Mouse (Mus musculus) brain, adult 2 months (tissue): ENCODE measurements around the gene 4930595D18Rik.

Experiments used
- DNase-seq: peaks from one replicate; pipeline ENCODE4 v3.0.0; 2011; ENCODE audit warnings: low read depth, low spot score

The 4930595D18Rik gene

DNA sequence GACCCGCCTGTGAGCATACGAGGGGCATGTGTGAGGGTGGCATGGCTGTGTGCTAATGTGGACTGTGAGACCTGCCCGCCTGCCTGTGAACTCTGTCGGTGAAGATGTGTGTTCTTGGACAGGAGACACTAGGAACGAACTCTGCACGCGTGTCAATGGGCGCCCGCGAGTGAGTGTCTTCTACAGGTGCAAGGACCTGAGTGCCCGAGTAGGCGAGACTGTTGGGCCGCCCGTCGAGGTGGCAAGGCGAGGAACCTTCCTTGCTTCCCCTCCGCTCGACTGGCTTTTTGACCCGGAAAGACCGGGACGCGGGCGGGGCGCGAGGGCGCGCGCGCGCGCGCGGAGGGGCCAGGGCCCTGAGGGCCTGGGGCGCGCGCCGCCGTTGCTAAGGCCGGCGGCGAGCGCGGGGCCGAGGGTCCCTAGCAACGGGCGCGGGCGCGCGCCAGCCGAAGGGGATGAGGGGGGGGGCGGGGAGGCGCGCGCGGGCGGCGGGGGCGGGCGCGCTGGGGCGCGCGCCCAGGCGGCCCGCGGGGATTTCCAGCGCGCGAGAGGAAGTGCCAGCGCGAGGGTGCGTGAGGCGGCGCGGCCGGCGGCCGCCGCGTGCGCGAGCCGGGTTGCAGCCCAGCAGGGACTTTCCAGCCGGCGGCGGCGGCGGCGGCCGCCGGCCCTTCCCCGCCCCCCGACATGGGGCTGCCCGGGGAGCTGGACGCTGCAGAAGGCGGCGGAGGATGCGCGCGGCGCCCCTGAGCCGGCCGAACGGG, 18.3 kb downstream of the 4930595D18Rik start, which contains the start of gene Traf3:
Gene Traf3, plus strand, starts transcription at position 540 of the 761 bp plus-strand sequence.
- DNase-seq, result peak; percentile 66

DNA sequence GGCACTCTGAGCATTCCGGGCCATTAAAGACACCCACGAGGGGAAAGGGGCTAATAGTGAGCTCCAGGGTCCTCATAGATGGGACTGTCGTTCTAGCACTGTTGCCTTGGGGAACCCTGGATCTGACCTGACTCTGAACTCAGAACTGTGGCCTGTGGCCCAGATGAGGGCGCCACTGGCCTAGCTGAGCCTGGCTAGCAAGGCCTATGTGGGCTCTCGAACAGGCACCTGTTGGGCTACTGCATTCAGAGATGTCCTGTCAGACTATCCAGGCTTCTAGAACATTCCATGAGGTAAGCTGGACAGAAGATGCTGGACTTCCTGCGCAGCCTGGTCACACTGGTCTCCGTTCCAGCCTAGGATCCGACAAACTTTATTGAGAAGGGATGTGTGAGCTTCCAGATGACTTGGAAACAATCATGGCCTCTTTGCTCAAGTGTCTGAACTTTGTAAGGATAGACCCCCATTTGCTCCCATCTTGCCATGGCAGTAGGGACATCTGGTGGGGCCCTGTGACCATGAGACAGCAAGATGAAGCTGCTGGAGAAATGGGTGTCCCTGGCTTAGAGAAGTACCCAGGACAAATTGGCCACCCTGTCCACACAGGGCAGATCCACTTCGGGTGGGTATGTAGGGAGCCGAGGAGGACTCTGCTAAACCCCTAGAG, 19.0 kb downstream of the 4930595D18Rik start:
- peak; percentile 65 for DNase-seq

DNA sequence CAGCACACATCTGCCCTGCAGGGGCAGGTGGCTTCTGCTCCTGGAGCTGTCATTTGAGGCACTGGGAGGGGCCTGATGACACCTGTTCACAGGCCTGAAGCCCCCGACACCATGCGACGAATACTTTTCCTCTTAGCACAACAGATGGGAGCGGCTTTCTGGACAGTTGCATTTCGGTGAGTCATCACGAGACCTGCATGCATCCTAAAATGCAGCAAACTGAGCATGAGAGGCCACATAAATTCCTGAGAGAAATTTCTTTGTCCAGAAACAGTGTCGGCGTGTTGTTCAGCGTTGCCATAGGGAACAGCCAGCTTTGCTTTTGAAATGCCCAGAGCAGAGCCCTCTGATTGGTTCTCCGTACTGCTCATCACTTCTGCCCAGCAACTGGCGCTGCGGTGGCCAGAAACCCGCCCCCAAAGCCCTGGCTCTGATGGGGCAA, 20.0 kb downstream of the 4930595D18Rik start:
- peak; percentile 97 for DNase-seq

DNA sequence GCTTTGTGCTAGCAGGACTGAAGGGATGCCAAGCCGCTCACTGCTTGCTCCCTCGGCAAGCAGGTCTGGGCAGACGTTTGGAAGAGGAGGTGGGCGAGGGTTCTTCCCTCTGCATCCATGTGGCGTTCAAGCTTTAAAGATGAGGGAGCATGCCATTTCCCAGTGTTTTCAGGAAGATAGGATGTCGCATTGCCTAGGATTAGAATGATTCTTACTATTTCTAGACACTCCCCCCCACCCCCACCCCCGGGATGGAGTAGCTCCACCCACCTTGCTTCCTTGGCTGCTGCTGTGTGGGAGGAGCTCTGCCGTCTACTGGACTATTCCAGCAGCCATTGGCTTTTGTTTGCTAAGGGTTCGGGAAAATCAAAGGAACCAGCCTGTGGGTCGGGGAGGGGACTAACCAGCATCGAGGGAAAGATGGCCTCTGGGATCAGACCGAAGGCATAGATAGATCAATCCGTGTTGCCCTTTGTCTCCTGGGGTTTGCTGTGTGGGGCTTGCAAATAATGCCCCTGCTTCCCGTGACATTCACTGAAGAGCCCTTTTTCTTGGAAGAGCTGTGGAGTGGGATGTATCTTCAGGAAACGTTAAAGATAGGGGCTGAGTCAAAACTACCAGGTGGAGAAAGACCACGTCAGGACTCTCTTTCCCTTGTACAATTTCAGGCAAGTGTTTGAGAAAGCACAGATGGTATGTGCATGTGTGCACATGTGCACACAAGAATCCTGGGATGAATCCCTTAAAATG, 21.8 kb downstream of the 4930595D18Rik start:
- DNase-seq, result peak; percentile 87

DNA sequence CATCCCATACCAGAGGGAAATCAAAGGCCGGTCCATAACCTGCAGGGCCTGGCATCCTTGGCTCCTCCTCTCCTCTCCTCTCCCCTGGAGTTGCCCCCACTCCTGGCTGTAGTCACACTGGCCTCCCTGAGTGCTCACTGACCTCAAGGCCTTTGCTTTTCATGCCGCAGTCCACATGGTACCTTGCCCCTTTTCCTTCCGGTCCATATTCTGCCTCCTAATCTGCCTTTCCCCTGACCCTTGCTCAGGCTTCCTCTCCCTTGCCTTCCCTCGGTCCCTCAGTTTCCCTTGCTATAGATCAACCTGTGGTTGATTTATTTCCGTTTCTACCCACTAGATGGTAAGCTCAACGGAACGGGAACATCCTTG, 22.4 kb downstream of the 4930595D18Rik start:
- DNase-seq, result no peak

DNA sequence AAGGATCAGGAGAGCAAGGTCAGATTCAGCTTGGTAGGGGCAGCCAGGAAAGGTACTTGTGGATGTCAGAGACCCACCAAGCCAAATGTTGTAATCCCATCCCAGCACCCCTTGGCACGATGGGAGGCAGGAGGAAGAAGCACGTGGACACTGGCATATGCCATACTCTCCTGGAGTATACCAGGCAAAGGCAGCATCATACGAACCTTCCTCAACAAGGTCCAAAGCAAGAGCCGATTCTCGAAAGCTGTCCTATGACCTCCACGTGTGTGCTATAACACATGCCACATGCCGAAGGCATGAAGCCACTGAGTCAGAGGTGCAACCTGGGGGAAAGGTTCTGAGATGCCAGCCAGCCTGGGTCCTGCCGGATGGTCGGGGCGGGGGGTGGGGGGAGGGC, 23.4 kb downstream of the 4930595D18Rik start:
- DNase-seq, result no peak

GRCm38 (mm10) chr12:111159659-111160428, 24.4 kb downstream of the 4930595D18Rik start:
- DNase-seq, result no peak

DNA sequence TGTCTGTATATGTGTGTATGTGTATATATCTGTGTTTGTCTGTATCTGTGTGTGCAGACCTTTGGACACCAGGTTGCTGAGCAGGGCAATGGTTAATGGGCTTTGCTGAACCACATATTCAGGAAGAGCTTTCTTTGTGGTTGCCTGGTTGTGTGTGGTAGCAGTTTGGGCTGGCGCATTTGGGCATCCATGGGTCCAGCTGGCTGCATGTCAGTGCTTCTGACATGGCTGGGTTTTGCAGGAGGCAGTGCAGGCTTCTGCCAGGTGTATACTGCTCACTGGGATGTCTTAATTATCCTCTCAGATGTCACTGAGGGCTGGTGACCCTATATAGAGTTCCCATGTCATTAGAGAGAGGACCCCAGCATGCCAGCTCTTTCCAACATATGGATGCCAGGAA, 28.5 kb downstream of the 4930595D18Rik start:
- no peak for DNase-seq

DNA sequence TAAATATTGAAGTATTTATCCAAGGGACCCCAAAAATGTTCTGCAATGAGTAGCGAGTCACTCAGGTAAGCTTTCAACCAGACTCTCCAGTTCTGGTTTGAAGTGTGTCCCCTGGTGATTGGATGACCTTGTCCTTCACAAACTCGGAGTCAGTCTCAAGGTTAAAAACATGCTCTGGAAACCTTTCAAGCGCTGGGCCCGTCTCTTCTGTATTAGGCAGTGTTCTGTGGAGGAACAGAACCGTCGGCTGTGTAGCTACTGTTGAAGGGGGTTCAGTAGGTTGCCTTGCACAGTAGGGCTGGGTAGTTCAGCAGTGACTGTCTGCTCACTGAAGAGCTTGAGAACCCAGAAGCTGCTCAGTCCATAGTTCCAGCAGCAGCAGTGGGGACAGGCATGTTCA, 29.6 kb downstream of the 4930595D18Rik start:
- no peak for DNase-seq

GRCm38 (mm10) chr12:111153946-111154345, 30.3 kb downstream of the 4930595D18Rik start:
- no peak for DNase-seq

DNA sequence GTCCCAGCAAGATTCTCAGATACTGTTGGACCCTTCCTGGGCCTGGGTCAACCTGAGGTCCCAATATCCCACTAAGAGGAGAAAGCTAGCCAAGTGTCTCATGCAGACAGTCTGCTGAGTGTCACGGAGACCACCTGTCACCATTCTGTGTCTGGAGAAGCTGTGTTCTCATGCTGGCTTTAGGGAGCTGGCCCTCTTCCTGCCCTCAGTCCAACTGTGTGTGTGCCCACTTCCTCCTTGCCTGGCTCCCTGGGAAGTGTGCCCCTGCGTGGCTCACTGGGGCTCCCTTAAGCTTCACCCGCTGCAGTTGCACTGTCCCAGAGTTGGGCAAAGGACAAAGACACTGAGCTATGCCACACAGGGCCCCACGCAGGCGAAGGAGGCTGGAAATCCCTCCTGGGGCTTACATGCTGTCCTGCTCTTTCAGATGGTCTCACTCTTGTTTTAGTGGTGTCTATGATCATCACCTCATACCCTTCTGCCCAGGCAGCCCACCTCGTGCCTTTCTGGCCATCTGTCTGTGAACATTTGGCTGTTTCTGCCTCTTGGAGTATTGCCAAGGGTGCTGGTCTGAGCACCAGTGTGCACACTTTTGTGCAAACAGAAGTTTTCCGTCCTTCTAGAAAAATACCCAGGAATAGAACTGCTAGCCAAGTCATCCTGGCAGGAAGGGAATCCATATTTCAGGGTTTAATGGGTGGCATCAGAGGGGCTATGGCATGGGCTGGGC, 31.1 kb downstream of the 4930595D18Rik start:
- DNase-seq, result no peak

GRCm38 (mm10) chr12:111152579-111152978, 31.7 kb downstream of the 4930595D18Rik start:
- DNase-seq, result no peak

GRCm38 (mm10) chr12:111151422-111152156, 32.7 kb downstream of the 4930595D18Rik start:
- no peak for DNase-seq

DNA sequence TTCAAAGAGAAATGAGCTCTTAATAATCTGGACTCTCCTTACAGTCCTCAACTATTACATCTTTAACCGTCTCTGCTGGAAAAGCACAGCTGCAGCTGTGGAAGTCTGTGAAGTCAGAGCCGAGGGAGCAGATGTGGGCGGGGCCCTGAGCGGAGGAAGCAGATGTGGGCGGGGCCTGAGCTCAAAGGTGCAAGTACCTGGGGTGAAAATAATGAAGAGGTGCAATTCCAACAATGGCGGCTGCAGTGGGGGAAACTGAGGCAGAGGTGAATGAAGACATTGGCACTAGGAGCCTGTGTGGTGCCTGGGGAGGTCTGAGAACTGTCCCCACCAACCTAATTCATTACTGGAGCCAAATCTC, 34.1 kb downstream of the 4930595D18Rik start:
- no peak for DNase-seq

DNA sequence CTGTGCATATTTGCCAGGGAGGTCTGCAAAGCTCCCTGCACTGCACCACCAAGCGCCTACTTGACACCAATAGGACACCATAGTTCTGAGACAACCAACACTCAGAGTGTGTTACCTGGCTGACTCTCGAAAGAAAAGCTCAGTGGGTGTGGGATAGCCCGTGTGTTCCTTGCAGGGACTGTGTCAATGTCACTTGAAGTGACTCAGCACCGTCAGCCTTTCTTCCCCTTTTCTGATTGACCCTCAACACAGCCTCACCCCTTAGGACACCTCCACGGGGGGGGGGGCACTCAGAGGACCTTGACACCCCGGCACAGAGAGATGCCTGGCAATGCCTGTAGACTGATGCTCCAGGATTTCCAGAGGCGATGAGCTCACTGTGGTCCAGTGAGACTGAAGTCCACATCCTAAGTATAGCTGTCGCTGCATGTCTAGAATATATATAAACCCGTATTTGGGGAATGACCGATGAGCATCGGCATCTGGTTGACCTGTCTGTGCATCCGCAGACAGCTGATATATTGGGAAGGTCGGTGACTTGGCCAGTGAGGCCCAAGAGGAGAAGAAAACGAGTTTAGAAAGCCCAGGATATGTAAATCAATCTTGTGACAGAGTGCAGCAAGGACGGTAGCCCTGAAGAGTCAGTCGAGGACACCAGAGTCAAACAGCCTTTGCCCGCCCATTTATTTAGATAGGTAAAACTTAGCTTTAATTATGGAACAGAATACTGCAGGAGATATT, 34.6 kb downstream of the 4930595D18Rik start:
- no peak for DNase-seq

DNA sequence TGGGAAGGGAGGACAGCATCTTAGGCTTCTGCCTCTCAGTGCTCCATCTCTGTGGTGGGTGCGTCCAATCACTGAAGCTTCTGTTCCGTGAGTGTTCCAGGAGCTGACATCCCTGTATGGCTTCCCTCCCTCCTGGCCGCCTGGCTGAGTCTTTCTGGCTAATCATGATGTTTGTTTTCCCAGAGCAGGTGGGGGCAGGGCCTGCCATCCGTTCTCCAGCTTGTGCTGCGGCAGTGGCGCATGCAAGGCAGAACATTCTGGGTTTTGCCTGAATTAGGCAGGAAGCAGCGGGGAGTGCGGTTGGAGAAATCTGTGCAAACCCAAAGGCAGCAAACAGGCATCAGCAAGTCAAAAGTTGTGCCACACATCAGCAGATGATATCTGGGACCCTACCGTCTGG, 39.0 kb downstream of the 4930595D18Rik start:
- peak; percentile 85 for DNase-seq

DNA sequence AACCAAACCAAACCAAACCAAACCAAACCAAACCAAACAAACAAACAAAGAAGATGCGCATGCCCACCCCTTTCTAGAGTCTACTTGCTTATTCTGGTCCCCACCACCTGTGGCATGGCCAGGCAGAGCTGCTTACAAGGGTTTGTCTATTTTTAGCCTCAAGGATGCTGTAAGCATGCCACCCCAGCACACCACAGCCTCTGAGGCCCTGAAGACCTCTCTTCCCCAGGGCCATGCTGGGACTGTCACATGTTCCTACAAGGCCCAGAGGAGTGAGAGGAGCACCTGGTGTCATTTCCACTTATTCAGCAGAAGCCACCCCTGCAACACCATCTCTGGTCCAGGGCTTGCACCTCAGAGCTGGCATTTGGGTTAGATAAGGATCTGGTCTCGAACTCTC, 39.7 kb downstream of the 4930595D18Rik start:
- no peak for DNase-seq

DNA sequence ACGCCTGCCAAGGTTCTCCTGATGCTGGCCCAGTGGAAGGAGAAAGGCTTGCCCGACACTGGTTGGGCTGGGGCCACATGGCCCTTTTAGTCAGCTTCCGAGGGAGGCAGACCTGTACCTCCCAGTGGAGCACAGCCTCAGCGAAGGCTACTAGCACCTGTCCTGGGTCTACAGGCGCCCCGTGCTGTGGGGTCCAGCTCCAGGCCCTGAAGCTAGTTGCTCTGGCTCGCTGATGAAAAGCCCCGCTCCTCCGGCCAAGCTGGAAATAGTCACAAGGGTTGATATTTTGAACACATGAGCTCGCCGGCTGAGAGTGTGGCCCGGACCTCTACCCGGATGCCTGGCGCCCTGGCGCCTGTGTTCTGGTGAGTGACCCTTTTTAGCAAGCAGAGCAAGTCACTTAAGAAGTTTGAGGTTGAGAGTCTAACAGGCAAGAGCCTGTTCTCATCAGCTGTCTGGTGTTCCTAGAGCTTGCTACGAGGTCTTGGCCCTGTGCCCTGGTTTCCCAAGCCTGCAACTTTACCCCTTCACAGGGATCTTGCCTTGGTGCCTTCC, 40.7 kb downstream of the 4930595D18Rik start:
- DNase-seq, result no peak

- peak; percentile 54 for DNase-seq
These were observed 41.2 kb downstream of the 4930595D18Rik start for GRCm38 (mm10) chr12:111143005-111143508.
